Mouse (Mus musculus) heart, postnatal 4 days (tissue): ENCODE results near the gene Nid1. TPM values are rescaled to one million over a fixed set of nuclear protein-coding genes. Genes with fewer than 3 reads are reported as not detected.

Experiments
- DNase-seq: peaks from one replicate; pipeline ENCODE4 v3.0.0; 2021
- total RNA-seq, 2 experiments: library from RNA; stranded (reverse); gene quantifications; 2 replicates each; pipeline ENCODE4 v1.2.3; 2021

The Nid1 gene
- total RNA-seq, 2 experiments from 2014 or later, result 162 to 168 TPM

DNA sequence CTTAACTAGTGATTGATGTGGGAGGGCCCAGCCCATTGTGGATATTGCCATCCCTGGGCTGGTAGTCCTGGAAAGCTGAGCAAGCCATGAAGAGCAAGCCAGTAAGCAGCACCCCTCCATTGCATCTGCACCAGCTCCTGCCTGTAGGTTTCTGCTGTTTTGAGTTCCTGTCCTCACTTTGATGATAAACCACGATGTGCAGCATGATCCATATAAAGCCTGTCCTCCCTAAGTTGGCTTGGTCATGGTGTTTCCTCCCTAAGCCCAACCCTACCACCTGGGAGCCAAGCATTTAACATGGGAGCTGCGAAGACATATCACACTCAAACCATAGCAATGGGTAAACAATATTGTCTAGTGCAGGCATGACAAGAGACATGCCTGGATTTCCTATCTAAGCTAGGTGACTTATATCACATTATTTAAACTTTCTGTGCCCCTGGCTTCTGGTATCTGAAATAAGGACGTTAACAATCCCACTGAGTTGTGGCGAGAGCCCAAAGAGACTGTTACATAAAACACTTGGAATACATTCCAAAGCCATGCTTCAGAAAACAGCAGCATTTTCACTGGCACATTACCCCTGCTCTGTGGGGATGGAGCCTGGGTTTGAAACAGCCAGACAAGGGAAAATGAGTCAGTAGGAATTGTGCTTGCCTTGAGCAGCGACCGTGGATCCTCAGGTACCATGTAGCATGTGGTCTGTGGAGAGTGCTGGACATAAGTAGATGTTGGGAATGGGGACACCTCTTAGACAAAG, 111.3 kb downstream of the Nid1 start:
- no peak for DNase-seq

- peak; percentile 18 for DNase-seq
Observed at GRCm38 (mm10) chr13:13549687-13550660, 112.6 kb downstream of the Nid1 start.

DNA sequence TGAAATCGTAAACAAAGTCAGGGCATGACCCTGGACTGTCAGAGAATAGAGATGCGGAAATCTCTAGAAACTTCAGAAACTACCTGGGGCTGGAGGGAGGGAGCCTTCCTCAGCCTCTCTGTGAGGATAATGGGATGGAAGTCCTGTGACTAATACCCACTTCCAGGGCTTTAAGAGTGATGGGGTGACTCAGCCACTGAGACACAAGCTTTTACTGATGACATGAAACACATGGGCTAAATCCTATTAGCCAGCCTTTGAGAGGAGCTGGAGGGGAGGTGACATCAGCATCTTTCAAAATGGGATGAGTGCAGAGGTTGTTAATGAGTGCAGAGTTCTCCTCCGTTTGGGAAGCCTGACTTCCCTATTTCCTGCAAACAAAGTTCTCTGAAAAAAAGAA, 114.7 kb downstream of the Nid1 start:
- DNase-seq, result no peak

- DNase-seq, result no peak
Observed at GRCm38 (mm10) chr13:13553660-13554059, 116.3 kb downstream of the Nid1 start.

DNA sequence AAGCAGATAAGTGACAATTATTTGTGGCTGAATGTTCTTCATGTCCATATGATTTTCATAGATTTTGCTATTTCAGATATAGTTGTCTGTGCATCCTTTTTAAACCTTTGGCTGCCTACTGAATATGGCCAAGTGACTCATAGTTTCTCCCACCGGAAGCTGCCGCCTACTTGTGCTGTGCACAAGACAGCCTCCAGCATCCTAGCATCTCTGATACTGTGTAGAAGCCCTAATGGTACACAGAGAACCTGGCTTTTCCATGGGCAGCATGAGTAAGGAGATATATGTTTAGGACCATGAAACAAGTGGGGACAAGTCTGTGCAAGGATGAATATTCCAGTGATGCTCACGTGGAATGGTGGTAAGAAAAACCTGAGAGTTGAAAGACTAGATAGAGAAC, 117.8 kb downstream of the Nid1 start:
- no peak for DNase-seq

DNA sequence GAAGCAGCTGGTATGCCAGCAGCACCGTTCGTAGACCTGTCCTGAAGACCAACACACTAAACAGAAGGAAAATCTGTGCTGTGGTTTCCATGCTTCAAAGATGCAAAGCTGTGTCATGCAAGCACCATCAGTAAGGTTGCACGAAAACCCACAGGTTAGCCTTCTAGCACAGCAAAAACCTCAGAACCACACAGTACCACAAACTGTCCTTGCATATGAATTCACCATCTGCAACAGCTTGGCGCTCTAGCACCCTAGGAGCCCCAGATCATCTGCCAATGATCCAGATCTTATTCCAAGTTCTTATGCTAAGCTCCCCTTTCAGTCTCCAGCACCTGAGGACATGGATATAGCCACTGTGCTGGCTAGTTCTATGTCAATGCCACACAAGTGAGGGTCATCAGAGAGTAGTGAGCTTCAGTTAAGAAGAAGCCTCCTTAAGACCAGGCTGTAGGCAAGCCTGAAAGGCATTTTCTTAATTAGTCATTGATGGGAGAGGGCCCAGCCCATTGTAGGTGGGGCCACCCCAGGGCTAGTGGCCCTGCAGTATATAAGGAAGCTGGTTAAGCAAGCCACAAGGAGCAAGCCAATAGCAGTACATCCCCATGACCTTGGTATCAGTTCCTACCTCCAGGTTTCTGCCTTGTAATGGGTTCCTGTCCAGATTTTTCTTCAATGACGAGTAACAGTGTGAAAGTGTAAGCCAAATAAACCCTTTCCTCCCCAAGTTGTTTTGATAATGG, 119.8 kb downstream of the Nid1 start:
- DNase-seq, result no peak

DNA sequence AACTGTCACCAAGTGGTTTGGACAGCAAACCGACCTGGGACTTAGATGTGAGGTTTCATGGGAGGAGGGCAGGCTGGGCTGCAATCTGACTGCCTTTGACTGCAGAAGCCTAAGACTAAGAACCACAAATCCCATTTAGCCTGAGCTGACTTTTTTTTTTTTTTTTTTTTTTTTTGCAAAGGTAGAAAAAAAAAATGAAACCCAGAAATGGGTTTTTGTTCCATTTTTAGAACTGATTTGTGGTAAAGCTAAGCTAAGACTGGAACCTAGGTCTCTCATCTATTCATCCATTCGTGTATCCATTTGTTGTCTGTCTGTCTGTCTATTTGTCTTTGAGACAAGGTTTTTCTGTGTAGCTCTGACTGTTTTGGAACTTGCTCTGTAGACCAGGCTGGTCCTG, 120.9 kb downstream of the Nid1 start:
- no peak for DNase-seq

DNA sequence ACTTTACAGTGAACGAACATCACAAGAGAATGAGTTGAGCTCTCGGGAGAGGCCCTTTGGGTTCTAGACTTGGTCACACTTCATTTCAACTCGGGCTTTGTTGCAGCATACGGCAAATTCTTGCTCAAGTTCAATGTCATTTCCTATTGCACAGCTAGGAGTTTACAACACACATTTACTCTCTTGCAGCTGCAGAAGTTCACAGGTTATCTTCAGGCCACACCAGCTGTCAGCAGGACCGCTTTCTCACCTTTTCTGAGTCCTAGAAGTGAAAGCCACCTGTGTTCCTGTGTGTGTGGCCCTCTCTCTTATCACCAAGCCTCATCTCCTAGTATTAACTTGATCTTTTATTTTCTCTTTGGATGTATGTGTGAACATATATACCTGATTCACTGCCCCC, 121.5 kb downstream of the Nid1 start:
- DNase-seq, result no peak

Other genes starting within 250 kb of the Nid1 start
- gene Gpr137b, start 43.5 kb upstream of the Nid1 start, total RNA-seq, result 1 to 10 TPM; 9.0 to 9.4 TPM
- 10 to 100 TPM; 13.1 to 14.5 TPM for gene Lyst, start 152.8 kb downstream of the Nid1 start, total RNA-seq